Mouse (Mus musculus) intestine, embryonic 14.5 days (tissue): Measurements from ENCODE around the gene Eddm3b. TPM values are rescaled to one million over a fixed set of nuclear protein-coding genes. Genes with fewer than 3 reads are reported as not detected.
"Not testable (repeated sequence)": the region's sequence is repeated elsewhere in the genome, so short reads cannot be mapped to it uniquely, and the experiment has no call there.

Source experiments
- ATAC-seq: fragments of 200-750 bp; cut with Nextera tagmentation; replicated peaks from 2 replicates; pipeline ENCODE4 v1.8.0; 2017; ENCODE audit warnings: low read depth, moderate number of reproducible peaks, moderate TSS enrichment, moderate library complexity; ENCODE audit not compliant: low FRiP score, low TSS enrichment
- DNase-seq: peaks from one replicate; pipeline ENCODE4 v3.0.0-alpha.2; 2018; ENCODE audit warnings: low spot score
- H3K27ac ChIP-seq: fragments of 300-500 bp; sonication (generic); 2 replicates; pipeline ENCODE4 v1.5.1; 2014; ENCODE audit warnings: low read depth, mild to moderate bottlenecking, control low read depth
- H3K27me3 ChIP-seq: fragments of 300-500 bp; sonication (generic); replicated peaks from 2 replicates; pipeline ENCODE4 v1.6.1; 2014; ENCODE audit warnings: low read length, control low read depth; ENCODE audit not compliant: control insufficient read depth, insufficient read depth
- H3K36me3 ChIP-seq: fragments of 300-500 bp; sonication (generic); 2 replicates; pipeline ENCODE4 v1.6.1; 2014; ENCODE audit warnings: low read length, control low read depth; ENCODE audit not compliant: control insufficient read depth, insufficient read depth
- H3K4me1 ChIP-seq: fragments of 300-500 bp; sonication (generic); replicated peaks from 2 replicates; pipeline ENCODE4 v1.6.1; 2014; ENCODE audit warnings: low read length, control low read depth, mixed read lengths; ENCODE audit not compliant: control insufficient read depth, insufficient read depth
- H3K4me2 ChIP-seq: fragments of 300-500 bp; sonication (generic); 2 replicates; pipeline ENCODE4 v1.6.1; 2014; ENCODE audit warnings: low read length
- H3K4me3 ChIP-seq: fragments of 300-500 bp; sonication (generic); 2 replicates; pipeline ENCODE4 v1.5.1; 2014; ENCODE audit warnings: low read depth, low read length, control low read depth, mixed read lengths
- H3K9ac ChIP-seq: fragments of 300-500 bp; sonication (generic); 2 replicates; pipeline ENCODE4 v1.6.1; 2014; ENCODE audit warnings: mild to moderate bottlenecking, low read length
- H3K9me3 ChIP-seq: fragments of 300-500 bp; sonication (generic); 2 replicates; pipeline ENCODE4 v1.6.1; 2016; ENCODE audit warnings: low read length, control low read depth; ENCODE audit not compliant: control insufficient read depth
- WGBS: fragments of 180-500 bp; shearing (Covaris S2); extraction: QIAGEN DNeasy Blood & Tissue Kit; methylation state at CpG from one replicate; pipeline ENCODE4 v1.1.7; 2014; 5-methylcytosine and 5-hydroxymethylcytosine counted together
- polyA plus RNA-seq: library from polyadenylated mRNA; unstranded; fragments of >200 nt; fragmentation: Nextera tagmentation; extraction: Ambion mirVana; gene quantifications from 2 replicates; pipeline ENCODE4 v1.2.1, GENCODE M21; 2014

Gene Eddm3b
- polyA plus RNA-seq, 1 experiment from 2014 or later: 0.12 TPM

DNA sequence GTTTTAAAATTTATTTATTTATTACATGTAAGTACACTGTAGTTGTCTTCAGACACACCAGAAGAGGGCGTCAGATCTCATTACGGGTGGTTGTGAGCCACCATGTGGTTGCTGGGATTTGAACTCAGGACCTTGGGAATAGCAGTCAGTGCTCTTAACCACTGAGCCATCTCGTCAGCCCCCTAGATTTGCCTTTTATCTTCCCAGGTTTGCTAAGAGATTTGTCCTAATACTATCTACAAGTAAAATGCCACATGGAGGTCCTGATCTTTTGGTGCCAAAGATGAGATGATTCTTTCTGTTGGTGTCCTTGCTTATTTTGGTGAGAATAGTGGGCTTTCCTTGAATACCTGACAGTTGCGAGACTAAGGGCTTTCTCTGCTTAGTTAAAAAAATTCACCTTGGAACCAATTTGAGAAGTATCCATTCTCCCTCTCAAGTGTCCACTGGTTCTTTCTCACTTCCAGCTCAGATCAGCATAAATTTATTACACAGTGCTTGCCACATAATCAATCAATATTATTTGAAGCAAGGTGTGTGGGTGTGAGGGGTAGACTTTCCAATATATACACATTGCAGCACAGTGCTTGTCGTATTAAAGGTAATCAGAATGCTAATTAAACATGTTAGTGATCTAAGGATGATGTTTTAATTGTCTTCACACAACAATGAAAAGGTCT, 42.0 kb downstream of the Eddm3b start:
- Histone ChIP-seq H3K36me3 (no peaks in the 10 kb centered on the region), H3K9ac (no peak overlapping the region), H3K27ac (no peak overlapping the region), H3K27me3 (no peaks in the 10 kb centered on the region), H3K4me2 (no peak overlapping the region), H3K9me3 (no peaks in the 10 kb centered on the region), H3K4me3 (no peak overlapping the region), H3K4me1 (no peaks in the 10 kb centered on the region)
- no peak for DNase-seq
- no peak for ATAC-seq
- WGBS: 74% methylated on average over 5 of the region's 5 CpGs

DNA sequence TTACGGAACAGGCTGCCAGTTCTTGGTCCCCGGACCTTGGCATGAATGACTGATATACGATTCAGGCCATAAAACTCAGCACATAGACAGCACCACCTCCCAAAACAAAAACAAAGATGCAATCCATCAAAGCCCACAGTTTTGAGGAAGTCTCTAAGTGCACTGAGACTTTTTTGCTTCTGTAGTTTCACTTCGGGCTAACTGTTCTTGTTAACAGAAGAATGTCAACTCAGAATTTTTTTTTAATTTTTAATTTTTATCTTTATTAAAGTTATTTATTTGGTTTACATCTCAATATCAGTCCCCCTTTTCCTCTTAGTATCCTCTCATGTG, 42.5 kb downstream of the Eddm3b start:
- no peak overlapping the region for H3K27ac ChIP-seq
- H3K36me3 ChIP-seq: no peaks in the 10 kb centered on the region
- ATAC-seq (no peak), DNase-seq (no peak)
- H3K9ac ChIP-seq: no peak overlapping the region
- H3K4me1 ChIP-seq: no peaks in the 10 kb centered on the region
- no peak overlapping the region for H3K4me2 ChIP-seq
- no peak overlapping the region for H3K4me3 ChIP-seq
- no peaks in the 10 kb centered on the region for H3K27me3 ChIP-seq
- no peaks in the 10 kb centered on the region for H3K9me3 ChIP-seq
- WGBS: 42% methylated on average over 4 of the region's 4 CpGs

DNA sequence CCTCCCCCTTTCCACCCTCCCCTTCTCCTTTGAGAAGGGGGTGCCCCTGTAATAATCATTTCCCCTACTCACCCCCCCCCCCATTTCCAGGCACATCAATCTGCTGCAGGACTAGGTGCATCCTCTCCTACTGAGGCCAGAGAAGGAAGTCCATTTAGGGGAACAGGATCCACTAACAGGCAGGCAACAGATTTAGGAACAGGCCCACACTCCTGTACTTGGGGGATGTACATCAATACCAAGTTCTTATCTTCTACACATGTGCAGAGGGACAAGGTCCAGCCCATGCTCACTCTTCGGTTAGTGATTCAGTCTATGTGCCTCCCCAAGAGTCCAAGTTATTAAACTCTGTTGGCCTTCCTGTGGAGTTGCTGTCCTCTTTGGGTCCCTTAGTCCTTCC, 42.8 kb downstream of the Eddm3b start:
- no peaks in the 10 kb centered on the region for H3K27me3 ChIP-seq
- no peaks in the 10 kb centered on the region for H3K9me3 ChIP-seq
- DNase-seq (no peak), ATAC-seq (no peak)
- H3K4me3 ChIP-seq: no peak overlapping the region
- no peak overlapping the region for H3K27ac ChIP-seq
- H3K9ac ChIP-seq: no peak overlapping the region
- no peaks in the 10 kb centered on the region for H3K36me3 ChIP-seq
- H3K4me2 ChIP-seq: no peak overlapping the region
- no peaks in the 10 kb centered on the region for H3K4me1 ChIP-seq
- 70% methylated on average over 1 of the region's 1 CpGs for WGBS

DNA sequence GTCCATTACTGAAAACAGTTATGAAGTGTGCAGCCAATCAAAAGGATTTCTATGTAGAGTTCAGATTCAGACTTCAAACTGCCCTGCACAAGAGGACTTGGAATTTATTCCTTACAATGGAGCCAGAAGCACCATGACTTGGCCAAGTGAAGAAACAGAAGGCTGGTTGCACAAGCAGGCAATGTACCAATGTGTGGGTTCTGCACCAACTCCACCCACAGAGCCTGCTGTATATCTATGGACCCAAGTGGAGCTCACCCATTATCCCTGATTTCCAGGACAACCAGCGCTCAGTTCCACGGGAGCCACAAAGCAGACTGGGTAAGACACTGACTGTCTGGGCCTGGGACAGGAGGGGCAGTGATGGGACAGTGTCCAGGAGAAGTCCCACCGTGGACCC, 47.8 kb downstream of the Eddm3b start, which contains the start of gene Rnase2b:
Gene Rnase2b (plus strand): TSS at position 285 of the 400 bp plus-strand sequence.
- not testable (repeated sequence) for H3K27me3 ChIP-seq, H3K4me1 ChIP-seq, ATAC-seq, H3K9me3 ChIP-seq, H3K9ac ChIP-seq, H3K4me3 ChIP-seq, H3K27ac ChIP-seq, DNase-seq, H3K4me2 ChIP-seq, H3K36me3 ChIP-seq
- 93% methylated on average over 3 of the region's 3 CpGs for WGBS

DNA sequence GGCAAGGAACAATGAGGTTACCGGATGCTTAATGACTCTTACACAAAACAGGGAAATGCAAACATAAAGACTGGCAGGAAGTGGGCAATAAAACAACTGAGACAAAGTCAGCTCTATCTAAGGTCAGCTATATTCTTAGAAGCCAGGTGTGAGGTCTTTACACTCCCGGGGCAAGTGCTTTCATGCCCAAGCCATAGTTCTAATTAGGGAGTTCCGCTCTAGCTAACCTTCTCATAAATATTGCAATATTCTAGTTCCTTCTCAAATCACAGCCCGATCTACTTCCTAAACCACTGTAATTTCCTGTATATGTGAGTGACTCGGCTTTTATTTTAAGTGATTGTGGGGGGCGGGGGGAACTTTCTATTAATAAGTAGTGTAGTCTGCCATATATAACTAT, 49.1 kb downstream of the Eddm3b start:
- not testable (repeated sequence) for H3K27ac ChIP-seq, H3K4me1 ChIP-seq, H3K9ac ChIP-seq, H3K27me3 ChIP-seq, DNase-seq, H3K4me2 ChIP-seq, ATAC-seq, H3K36me3 ChIP-seq, H3K4me3 ChIP-seq, H3K9me3 ChIP-seq
- 87% methylated on average over 6 of the region's 6 CpGs for WGBS

DNA sequence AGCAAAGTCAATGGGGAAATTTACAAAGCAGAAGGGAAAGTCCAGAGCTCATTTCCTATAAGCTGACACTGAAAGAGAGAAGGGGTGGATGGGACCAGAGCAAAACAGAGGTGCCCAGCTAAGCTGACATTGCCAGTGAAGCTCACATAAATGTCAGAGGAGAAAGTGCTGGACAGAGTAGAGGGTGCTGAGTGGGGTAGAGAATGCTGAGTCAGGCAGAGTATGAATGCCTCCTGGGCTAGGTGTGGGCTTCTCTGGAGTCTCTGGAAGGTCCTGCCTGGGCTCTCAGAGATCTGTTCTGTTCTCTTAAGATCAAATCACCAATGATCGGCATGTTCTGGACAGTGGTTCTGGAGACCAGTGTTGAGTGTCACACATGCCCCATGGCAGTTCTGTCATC, 51.2 kb downstream of the Eddm3b start:
- no peak for DNase-seq
- ATAC-seq: no peak
- 100% methylated on average over 1 of the region's 1 CpGs for WGBS

DNA sequence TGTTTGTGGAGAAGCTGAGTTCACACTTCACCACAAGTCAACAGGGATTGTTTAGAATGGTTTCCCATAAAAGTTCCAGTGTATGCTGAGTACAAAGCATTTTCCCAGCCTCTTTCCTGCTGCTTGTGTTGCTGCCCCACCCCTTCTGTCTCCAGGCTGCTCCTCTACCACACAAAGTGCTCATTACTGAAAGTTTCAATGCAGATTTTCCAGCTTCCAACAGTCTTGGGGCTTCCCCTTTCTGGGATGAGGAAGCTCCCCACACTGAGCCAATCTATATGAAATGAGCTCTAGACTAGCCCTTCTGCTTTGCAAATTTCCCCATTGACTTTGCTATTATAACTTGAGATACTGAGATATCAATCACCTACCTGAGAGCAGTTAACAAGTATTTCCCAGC, 51.8 kb downstream of the Eddm3b start:
- Histone ChIP-seq H3K4me1 (no peaks in the 10 kb centered on the region), H3K27me3 (no peaks in the 10 kb centered on the region), H3K4me2 (no peak overlapping the region), H3K9me3 (0 out of 2 replicates have a peak, but pooled peaks cover 2% of the 10 kb centered on the region), H3K27ac (no peak overlapping the region), H3K9ac (no peak overlapping the region), H3K4me3 (no peak overlapping the region), H3K36me3 (no peaks in the 10 kb centered on the region)
- ATAC-seq (no peak), DNase-seq (no peak)

More for the DNA sequence above, 51.2 kb downstream of the Eddm3b start:
- Histone ChIP-seq H3K36me3 (no peaks in the 10 kb centered on the region), H3K4me3 (no peak overlapping the region), H3K27ac (no peak overlapping the region), H3K4me1 (no peaks in the 10 kb centered on the region), H3K4me2 (no peak overlapping the region), H3K9me3 (0 out of 2 replicates have a peak, but pooled peaks cover 2% of the 10 kb centered on the region), H3K9ac (no peak overlapping the region), H3K27me3 (no peaks in the 10 kb centered on the region)

Other genes starting within 250 kb of the Eddm3b start
- gene Tep1, start 243.9 kb upstream of the Eddm3b start, polyA plus RNA-seq: 10.5 and 10.9 TPM in 2 replicates
- 0.11 and 0.16 TPM in 2 replicates for gene Klhl33, start 216.9 kb upstream of the Eddm3b start, polyA plus RNA-seq
- 140 and 169 TPM in 2 replicates for gene Osgep, start 189.5 kb upstream of the Eddm3b start, polyA plus RNA-seq
- 291 and 302 TPM in 2 replicates for gene Apex1, start 189.5 kb upstream of the Eddm3b start, polyA plus RNA-seq
- 55.8 and 56.9 TPM in 2 replicates for gene Pip4p1, start 183.6 kb upstream of the Eddm3b start, polyA plus RNA-seq
- 75.2 TPM in 2 replicates for gene Pnp, start 183.3 kb upstream of the Eddm3b start, polyA plus RNA-seq
- not detected in 2 replicates for gene Gm49342, start 169.9 kb upstream of the Eddm3b start, polyA plus RNA-seq
- 0.93 and 1.1 TPM in 2 replicates for gene Pnp2, start 158.4 kb upstream of the Eddm3b start, polyA plus RNA-seq
- gene Rnase10, start 106.7 kb upstream of the Eddm3b start, polyA plus RNA-seq: 0.15 and 0.27 TPM in 2 replicates
- not detected in 2 replicates for gene Rnase9, start 72.6 kb upstream of the Eddm3b start, polyA plus RNA-seq
- gene Rnase11, start 64.3 kb upstream of the Eddm3b start, polyA plus RNA-seq: not detected in 2 replicates
- gene Rnase12, start 56.8 kb upstream of the Eddm3b start, polyA plus RNA-seq: 0.47 and 0.97 TPM in 2 replicates
- gene Olfr750, start 40.0 kb upstream of the Eddm3b start, polyA plus RNA-seq: not detected in 2 replicates
- gene Rnase4, start 23.3 kb upstream of the Eddm3b start, polyA plus RNA-seq: 142 and 151 TPM in 2 replicates
- 34.0 and 38.6 TPM in 2 replicates for gene Ang, start 23.3 kb upstream of the Eddm3b start, polyA plus RNA-seq
- gene Rnase6, start 9.5 kb downstream of the Eddm3b start, polyA plus RNA-seq: 0.91 and 2.1 TPM in 2 replicates
- gene Rnase1, start 32.4 kb downstream of the Eddm3b start, polyA plus RNA-seq: 1.9 and 4.0 TPM in 2 replicates
- gene Rnase2b, start 47.8 kb downstream of the Eddm3b start, polyA plus RNA-seq: not detected in 2 replicates
- gene Ang2, start 84.7 kb downstream of the Eddm3b start, polyA plus RNA-seq: not detected in 2 replicates
- gene Ear14, start 89.0 kb downstream of the Eddm3b start, polyA plus RNA-seq: not detected in 2 replicates
- not detected in 2 replicates for gene Rnase2a, start 141.7 kb downstream of the Eddm3b start, polyA plus RNA-seq
- not detected in 2 replicates for gene Gm7247, start 247.3 kb downstream of the Eddm3b start, polyA plus RNA-seq